Mouse (Mus musculus): Measurements from ENCODE around the gene Rab1b.
"Not testable (repeated sequence)": the region's sequence is repeated elsewhere in the genome, so short reads cannot be mapped to it uniquely, and the experiment has no call there.

- not testable (repeated sequence) for TF ChIP-seq CTCF, EP300 (IDR thresholded peaks at IDR 0.05; ENCODE audit: low read depth)
Measured at GRCm38 (mm10) chr19:5149041-5149440, 42.2 kb upstream of the Rab1b start.

Measured in liver, embryonic 14.5 days (tissue).